Mouse (Mus musculus) forebrain, postnatal 0 days (tissue): Measurements from ENCODE around the gene Dnajb2. TPM values are rescaled to one million over a fixed set of nuclear protein-coding genes. Genes with fewer than 3 reads are reported as not detected.

Experiments used
- ATAC-seq: fragments of 200-750 bp; cut with Nextera tagmentation; 2 replicates; pipeline ENCODE4 v1.8.0; 2017; ENCODE audit warnings: mild to moderate bottlenecking, moderate library complexity
- DNase-seq: peaks from one replicate; pipeline ENCODE4 v3.0.0-alpha.2; 2015
- H3K27ac ChIP-seq: fragments of 300-500 bp; sonication (generic); 2 replicates; pipeline ENCODE4 v1.5.1; 2014; ENCODE audit warnings: low read depth, mild to moderate bottlenecking, antibody characterized with exemption, low read length, moderate library complexity, mixed read lengths
- H3K27me3 ChIP-seq: fragments of 300-500 bp; sonication (generic); 2 replicates; pipeline ENCODE4 v1.6.1; 2014; ENCODE audit warnings: mild to moderate bottlenecking, low read length, mixed read lengths; ENCODE audit not compliant: insufficient read depth
- H3K36me3 ChIP-seq: fragments of 300-500 bp; sonication (generic); 2 replicates; pipeline ENCODE4 v1.6.1; 2014; ENCODE audit warnings: mild to moderate bottlenecking, moderate library complexity; ENCODE audit not compliant: insufficient read depth
- H3K4me1 ChIP-seq: fragments of 300-500 bp; sonication (generic); 2 replicates; pipeline ENCODE4 v1.6.1; 2014; ENCODE audit warnings: antibody characterized with exemption; ENCODE audit not compliant: insufficient read depth
- H3K4me2 ChIP-seq: fragments of 300-500 bp; sonication (generic); 2 replicates; pipeline ENCODE4 v1.6.1; 2014; ENCODE audit warnings: low read depth, mild to moderate bottlenecking, moderate library complexity
- H3K4me3 ChIP-seq: fragments of 300-500 bp; sonication (generic); 2 replicates; pipeline ENCODE4 v1.5.1; 2014; ENCODE audit warnings: low read depth, low read length, mixed read lengths
- H3K9ac ChIP-seq: fragments of 300-500 bp; sonication (generic); 2 replicates; pipeline ENCODE4 v1.6.1; 2014; ENCODE audit warnings: mild to moderate bottlenecking
- H3K9me3 ChIP-seq: fragments of 300-500 bp; sonication (generic); 2 replicates; pipeline ENCODE4 v1.6.1; 2016; ENCODE audit warnings: low read length
- CTCF ChIP-seq: sonication (generic); IDR thresholded peaks from 2 replicates; pipeline ENCODE4 v1.5.1; 2016; ENCODE audit warnings: antibody characterized with exemption, control low read depth, low read depth
- WGBS: fragments of 180-500 bp; shearing (Covaris S2); extraction: QIAGEN DNeasy Blood & Tissue Kit; methylation state at CpG from one replicate; pipeline ENCODE4 v1.1.7; 2014; 5-methylcytosine and 5-hydroxymethylcytosine counted together
- polyA plus RNA-seq: library from polyadenylated mRNA; unstranded; fragments of >200 nt; fragmentation: Nextera tagmentation; extraction: Ambion mirVana; gene quantifications from 2 replicates; pipeline ENCODE4 v1.2.1, GENCODE M21; 2015
- total RNA-seq: library from RNA; depleted of rRNA; stranded (reverse); fragments of >200 nt; gene quantifications from 2 replicates; pipeline ENCODE4 v1.2.3, GENCODE M21; 2014

Gene Dnajb2
- total and polyA plus RNA-seq, 2 experiments from 2014 or later, result 39.7 to 47.0 TPM

DNA sequence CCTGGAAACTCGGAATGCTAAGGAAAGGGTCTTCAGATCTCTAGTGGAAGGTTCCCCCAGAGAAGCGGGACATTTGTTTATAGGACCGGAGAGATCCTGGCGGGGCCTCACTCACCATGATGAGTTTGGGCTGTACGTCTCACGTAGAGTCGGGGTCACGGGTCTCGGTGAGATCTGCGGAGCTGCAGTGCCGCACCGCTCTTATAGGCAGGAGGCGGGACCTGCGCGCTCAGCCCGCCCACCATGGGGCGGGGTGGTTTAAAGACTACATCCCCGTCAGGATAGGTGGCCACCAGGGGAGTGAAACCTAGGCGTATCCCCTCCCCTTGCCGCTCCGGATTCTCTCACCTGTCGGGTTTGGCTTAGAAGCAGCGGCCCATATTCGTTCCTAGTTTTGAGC, 17.1 kb upstream of the Dnajb2 start:
- Histone ChIP-seq H3K27me3 (peaks cover 20% of the 10 kb centered on the region), H3K9ac (peak overlapping the region; percentile 64), H3K9me3 (no peaks in the 10 kb centered on the region), H3K27ac (no peak overlapping the region), H3K36me3 (peaks cover 18% of the 10 kb centered on the region), H3K4me3 (peak overlapping the region; percentile 56), H3K4me1 (peaks cover 4% of the 10 kb centered on the region), H3K4me2 (peak overlapping the region; percentile 98)
- WGBS, result under 1% methylated on average over 24 of the region's 24 CpGs
- TF ChIP-seq CTCF, result peak; percentile 52
- peak; percentile 89 for DNase-seq
- ATAC-seq, result peak; percentile 94

DNA sequence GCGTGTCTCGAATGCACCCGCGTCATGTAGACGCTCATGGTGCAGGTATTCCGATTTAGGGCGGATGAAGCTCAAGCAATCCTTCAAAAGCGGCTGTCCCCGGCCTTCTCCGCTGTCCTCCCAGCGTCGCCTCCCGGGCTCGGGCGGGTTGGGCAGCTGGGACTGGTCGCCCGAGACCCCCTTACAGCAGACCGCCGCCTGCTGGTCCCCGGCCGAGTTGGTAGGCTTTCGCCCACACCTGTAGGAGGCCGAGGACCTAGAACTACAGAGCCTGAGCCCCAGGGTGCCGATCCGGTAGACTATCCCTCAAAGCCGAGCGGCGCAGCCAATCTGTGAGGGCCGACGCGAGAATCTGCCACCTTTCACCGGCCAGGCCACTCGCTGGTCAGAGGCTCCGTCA, 16.7 kb upstream of the Dnajb2 start, which contains the start of gene Tuba4a:
Gene Tuba4a (minus strand): TSS at position 335 of the 400 bp plus-strand sequence.
- DNase-seq, result no peak
- ATAC-seq, result peak; percentile 42
- Histone ChIP-seq H3K36me3 (peaks cover 14% of the 10 kb centered on the region), H3K27ac (no peak within 1 kb of the TSS), H3K27me3 (peaks cover 20% of the 10 kb centered on the region), H3K4me3 (peak within 1 kb of the TSS; percentile 56), H3K9me3 (no peaks in the 10 kb centered on the region), H3K4me2 (peak within 1 kb of the TSS; percentile 98), H3K4me1 (peaks cover 4% of the 10 kb centered on the region), H3K9ac (peak within 1 kb of the TSS; percentile 64)
- under 1% methylated on average over 34 of the region's 34 CpGs for WGBS
- no peak; the same call in 1 of the 2 replicates for TF ChIP-seq CTCF

DNA sequence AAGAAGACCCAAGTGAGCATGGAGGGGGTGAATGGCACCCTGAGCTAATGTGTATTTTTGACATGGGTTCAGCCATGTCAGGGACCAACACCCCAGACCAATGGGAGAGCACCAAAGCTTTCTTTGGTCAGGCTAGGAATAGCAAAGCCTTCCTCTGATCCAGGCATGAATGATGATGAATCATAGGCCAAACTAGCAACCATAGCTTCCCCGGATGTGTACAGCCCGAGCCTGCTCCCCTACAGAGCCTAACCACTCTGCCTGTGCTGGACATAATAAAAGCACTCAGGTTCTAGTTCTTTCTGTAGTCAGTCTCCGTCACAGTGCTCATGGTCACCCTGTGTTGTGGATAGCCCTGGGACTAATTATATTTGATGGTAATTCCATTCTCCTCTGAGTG, 14.7 kb upstream of the Dnajb2 start:
- H3K27me3 ChIP-seq, result peaks cover 20% of the 10 kb centered on the region
- WGBS, result 82% methylated on average over 3 of the region's 3 CpGs
- no peak for TF ChIP-seq CTCF

DNA sequence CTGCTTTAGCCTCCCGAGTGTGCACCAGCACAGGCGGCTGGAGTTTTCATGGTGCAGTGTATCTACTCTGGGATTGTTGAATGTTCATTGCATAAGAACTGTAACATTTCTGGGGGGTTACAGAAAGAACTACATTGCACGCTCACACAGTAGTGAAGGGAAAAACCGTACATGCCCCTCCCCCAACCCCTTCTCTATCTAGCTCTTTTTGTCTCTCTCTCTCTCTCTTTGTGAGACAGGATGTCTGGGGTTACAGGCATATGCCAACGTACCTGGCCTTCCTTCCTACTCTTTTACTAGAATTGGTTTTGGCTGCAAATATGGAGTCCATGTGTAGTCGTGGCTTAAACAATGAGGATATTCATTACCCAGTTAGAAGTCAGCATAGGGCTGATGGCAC, 13.3 kb upstream of the Dnajb2 start:
- Histone ChIP-seq H3K27ac (no peak overlapping the region), H3K27me3 (peaks cover 20% of the 10 kb centered on the region), H3K9me3 (no peaks in the 10 kb centered on the region), H3K4me1 (peaks cover 4% of the 10 kb centered on the region), H3K4me3 (no peak overlapping the region), H3K36me3 (no peaks in the 10 kb centered on the region), H3K4me2 (no peak overlapping the region), H3K9ac (no peak overlapping the region)
- DNase-seq, result no peak
- no peak for TF ChIP-seq CTCF
- 85% methylated on average over 6 of the region's 6 CpGs for WGBS
- no peak for ATAC-seq

More for the DNA sequence above, 14.7 kb upstream of the Dnajb2 start:
- H3K4me1 ChIP-seq, result peaks cover 4% of the 10 kb centered on the region
- H3K4me2 ChIP-seq, result no peak overlapping the region
- H3K9me3 ChIP-seq, result no peaks in the 10 kb centered on the region
- no peak overlapping the region for H3K9ac ChIP-seq
- ATAC-seq (no peak), DNase-seq (no peak)
- H3K27ac ChIP-seq, result no peak overlapping the region
- no peak overlapping the region for H3K4me3 ChIP-seq
- no peaks in the 10 kb centered on the region for H3K36me3 ChIP-seq

DNA sequence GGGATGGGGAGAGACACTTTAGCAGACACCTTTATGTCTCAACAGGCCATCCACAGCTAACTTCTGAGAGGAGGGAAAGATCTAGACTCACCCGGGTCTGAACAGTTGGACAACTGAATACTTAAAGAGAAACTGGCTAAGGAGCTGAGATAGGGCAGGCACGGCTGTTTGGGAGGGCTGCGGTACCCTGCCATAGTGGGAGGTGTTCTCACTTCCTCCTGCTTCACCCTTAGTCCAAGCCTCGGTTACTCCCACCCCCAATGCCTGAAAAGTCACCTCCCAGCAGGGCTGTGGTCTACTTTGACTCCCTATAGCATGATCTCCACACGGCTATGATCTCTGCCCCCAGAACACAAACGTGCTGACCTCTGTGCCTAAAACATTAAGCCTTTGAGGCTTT, 12.7 kb upstream of the Dnajb2 start:
- H3K27me3 ChIP-seq, result peaks cover 20% of the 10 kb centered on the region
- H3K4me1 ChIP-seq, result peaks cover 4% of the 10 kb centered on the region
- H3K36me3 ChIP-seq, result no peaks in the 10 kb centered on the region
- H3K9ac ChIP-seq, result no peak overlapping the region
- WGBS, result 64% methylated on average over 6 of the region's 6 CpGs
- ATAC-seq (no peak), DNase-seq (no peak)
- H3K9me3 ChIP-seq, result no peaks in the 10 kb centered on the region
- H3K4me3 ChIP-seq, result no peak overlapping the region
- H3K27ac ChIP-seq, result no peak overlapping the region
- H3K4me2 ChIP-seq, result no peak overlapping the region
- TF ChIP-seq CTCF, result no peak

DNA sequence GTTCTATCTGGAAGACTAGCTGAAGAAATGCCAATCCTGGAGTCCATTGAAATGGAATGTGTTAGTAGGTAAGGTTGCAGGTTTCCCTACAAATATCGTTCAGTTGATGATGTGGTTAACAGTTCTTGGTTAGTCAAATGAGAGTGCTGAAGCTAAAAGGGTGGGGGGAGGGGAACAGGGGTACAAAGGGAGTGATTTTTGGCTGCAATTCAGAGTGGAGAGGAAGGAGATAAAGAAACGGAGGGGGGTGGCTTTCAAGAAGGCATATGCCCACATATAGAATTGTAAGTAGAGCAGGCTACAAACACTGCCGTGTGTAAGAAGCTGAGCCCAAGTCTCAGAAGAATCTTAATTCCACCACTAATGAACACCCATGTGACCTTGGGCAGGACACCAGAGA, 10.7 kb upstream of the Dnajb2 start:
- Histone ChIP-seq H3K9ac (no peak overlapping the region), H3K4me2 (no peak overlapping the region), H3K27ac (no peak overlapping the region), H3K27me3 (peaks cover 11% of the 10 kb centered on the region), H3K9me3 (no peaks in the 10 kb centered on the region), H3K36me3 (no peaks in the 10 kb centered on the region), H3K4me3 (no peak overlapping the region), H3K4me1 (no peaks in the 10 kb centered on the region)
- DNase-seq (no peak), ATAC-seq (no peak)
- TF ChIP-seq CTCF, result no peak
- 45% methylated on average over 3 of the region's 3 CpGs for WGBS

DNA sequence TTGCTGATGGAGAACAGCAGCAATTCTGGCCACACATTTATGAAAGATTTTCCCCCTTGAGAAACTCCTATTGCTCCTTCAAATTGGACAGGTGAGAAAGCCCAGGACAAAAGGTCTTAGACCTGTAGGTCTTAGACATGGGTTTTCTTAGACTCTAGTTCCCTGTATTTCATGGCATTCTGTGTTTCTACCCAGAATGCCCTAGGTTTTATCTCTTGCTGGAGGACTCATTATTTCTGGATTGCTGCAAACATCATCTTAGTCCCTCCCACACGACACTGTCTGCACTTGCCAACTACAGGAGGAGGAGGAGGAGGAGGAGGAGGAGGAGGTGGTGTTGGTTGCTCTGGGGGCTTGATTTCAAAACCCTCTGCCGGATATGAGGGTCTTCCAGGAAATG, 10.1 kb upstream of the Dnajb2 start:
- no peak overlapping the region for H3K4me3 ChIP-seq
- peaks cover 5% of the 10 kb centered on the region; the same call in 1 of the 2 replicates for H3K27me3 ChIP-seq
- no peaks in the 10 kb centered on the region for H3K4me1 ChIP-seq
- no peak for DNase-seq
- H3K4me2 ChIP-seq, result no peak overlapping the region
- no peaks in the 10 kb centered on the region for H3K9me3 ChIP-seq
- H3K27ac ChIP-seq, result no peak overlapping the region
- H3K36me3 ChIP-seq, result no peaks in the 10 kb centered on the region
- no peak for TF ChIP-seq CTCF
- WGBS, result 64% methylated on average over 2 of the region's 2 CpGs
- no peak overlapping the region for H3K9ac ChIP-seq
- no peak for ATAC-seq
